Mouse (Mus musculus): ENCODE measurements around the gene Ccl20.

Ccl20 gene

DNA sequence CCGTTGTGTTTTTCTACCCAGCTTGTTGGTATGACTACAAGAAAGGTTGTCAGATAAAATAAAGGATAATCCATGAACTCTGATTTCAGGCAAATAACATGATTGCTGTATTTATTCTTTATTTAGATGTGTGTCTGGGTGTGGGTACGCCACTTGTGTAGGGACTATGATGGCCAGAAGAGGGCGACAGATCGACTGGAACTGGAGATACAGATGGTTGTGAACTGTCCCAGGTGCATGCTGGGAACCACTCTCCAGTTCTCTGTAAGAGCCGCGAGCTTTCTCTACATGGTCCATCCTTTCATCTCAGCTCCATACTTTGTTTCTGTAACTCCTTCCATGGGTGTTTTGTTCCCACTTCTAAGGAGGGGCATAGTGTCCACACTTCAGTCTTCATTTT lies 22.2 kb downstream of the Ccl20 start:
- no peak for DNase-seq (ENCODE audit: low read depth, low spot score)

DNA sequence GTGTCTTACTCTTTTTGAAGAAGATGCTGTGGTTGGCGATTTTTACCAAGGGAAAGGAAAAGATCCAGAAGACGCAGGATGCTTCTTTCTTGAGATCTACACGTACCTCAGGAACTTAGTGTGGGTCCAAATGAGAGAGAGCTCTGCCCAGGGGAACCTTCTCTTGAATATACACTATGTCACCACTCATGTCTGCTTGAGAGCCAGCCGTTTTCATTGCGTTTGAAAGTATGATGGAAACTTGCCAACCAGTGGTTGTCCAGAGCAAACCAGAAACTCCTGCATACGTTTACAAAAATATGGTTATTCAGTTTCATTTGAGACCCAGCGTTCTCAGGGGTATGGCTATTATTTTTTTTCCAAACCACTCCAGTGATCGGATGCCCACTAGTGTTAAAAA lies 24.9 kb downstream of the Ccl20 start:
- no peak for DNase-seq (ENCODE audit: low read depth, low spot score)

DNA sequence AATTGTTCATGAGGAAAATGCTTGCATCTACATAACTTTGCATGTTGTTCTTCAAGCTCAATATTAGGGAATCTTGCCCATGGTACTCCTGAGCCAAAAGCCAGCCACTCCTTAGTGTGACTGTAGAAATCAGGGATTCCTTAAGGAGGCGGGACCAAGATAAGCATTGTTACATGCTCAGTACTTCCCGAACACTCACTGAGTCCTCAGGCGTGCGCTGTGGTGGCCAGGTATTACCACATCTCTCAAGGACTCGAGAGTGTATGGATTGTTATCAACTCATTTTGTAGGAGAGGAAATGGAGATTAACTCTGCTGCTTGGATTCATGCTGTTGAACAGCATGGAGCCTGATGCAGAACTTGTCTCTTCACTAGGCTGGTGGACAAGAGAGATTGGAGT lies 25.5 kb downstream of the Ccl20 start:
- no peak for DNase-seq (ENCODE audit: low read depth, low spot score)

DNA sequence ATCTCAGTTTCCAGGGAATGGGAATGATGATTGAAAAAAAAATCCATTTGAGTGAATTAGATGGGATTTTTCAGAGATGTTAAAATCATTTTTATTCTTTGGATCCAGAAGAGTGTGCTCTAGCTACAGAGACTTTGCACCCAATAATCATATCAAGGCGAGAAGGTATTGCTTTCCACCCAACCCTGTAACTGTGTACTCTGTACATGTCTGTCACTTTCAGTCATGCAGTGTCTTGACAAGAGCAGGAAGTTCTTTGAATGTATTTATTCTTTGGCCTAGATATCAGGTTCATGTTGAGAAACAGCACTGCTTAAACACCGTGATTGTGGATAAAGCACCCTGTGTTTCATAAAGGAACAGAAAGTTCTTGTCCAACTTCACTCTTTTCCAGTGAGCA lies 30.0 kb downstream of the Ccl20 start:
- no peak for DNase-seq (ENCODE audit: low read depth, low spot score)

DNA sequence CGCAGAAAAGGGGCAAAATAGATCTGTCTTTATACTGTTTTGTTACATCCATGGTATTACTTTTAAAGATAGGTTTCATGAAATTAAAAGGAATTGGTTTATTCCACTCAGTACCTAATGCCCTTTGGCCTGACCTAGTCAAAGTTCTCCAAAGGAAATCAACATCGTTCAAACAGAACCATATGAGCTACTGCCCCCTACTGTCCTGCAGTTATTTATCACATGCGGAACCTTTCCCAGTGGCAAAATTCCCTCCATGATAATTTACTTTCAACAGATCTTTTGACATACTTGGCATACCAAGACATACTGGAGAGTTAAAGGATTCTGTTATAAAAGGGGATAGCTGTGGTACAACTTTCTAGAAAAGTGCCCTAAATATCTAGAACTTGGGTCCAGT lies 33.7 kb downstream of the Ccl20 start:
- no peak for DNase-seq (ENCODE audit: low read depth, low spot score)

DNA sequence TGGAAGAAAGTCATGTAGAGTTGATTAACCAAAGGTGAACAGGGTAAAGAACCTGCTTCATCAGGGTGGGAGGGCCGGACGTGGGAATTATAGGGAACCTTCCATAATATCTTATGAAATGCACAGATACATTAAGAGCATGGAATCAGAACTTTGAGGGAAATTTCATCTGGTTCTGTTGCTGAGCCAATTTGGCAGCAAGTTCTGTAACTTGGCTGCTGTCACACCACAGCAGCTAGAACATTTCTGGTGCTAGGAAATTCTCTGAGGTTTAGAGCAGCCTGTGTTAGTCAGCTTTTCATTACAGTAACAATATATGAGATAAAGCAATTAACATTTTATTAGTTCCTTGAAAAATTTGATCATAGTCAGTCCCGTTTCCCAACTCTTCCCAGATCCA lies 36.4 kb downstream of the Ccl20 start:
- no peak for DNase-seq (ENCODE audit: low read depth, low spot score)

DNA sequence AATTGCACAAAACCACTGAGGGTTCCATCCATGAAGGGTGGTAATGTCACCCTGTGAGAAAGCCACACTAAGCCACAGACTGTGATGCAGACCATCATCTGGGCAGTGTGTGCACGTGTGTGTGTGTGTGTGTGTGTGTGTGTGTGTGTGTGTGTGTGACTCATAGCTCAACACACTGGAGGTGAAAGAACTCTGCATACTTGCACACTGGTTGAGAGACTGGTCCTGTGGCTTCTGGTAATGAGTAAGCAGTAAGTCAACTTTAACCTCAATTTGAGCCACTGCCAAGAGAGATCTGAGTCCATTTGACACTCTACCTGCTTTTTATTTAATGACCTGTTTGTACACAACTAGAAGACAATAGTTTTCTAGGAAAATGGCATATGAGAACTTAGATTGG lies 40.3 kb downstream of the Ccl20 start:
- DNase-seq (ENCODE audit: low read depth, low spot score) = no peak

DNA sequence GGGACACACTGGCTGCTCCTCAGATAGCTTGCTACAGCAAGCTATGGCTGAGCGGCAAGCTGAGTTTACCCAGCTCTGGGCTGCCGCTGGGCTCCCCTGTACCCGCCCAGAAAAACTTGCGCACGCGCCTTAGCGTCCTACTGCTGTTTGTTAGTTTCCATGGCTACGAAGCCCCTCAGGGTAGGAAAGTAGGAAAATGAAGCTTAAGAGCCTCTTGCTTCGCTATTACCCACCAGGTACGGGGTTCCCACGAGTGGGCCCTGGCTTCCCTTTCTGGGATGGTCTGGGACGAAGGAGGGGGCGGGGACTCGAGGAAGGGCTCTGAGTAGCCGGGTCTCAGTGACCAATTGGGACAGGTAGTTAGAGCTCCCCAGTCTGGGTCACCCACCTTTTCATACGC lies 43.0 kb downstream of the Ccl20 start, which contains the start of gene Daw1:
TSS of gene Daw1 (plus strand) at position 150 of the 400 bp plus-strand sequence.
- DNase-seq (ENCODE audit: low read depth, low spot score) = peak; percentile 63

DNA sequence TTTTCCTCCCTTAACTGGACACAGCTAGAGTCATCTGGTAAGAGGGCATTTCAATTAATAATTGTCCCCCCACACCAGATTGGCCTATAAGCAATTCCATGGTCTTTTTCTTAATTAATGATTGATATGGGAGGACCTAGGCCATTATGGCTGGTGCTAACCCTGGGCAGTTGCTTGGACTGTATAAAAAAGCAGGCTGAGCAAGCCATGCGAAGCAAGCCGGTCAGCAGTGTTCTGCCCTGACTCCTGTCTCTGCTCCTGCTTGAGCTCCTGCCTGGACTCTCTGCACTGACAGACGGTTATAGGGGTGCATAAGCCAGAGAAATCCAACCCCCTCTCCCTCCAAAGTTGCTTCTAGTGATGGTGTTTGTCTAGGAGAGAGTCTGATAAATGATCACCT lies 45.1 kb downstream of the Ccl20 start:
- DNase-seq (ENCODE audit: low read depth, low spot score) = no peak

DNA sequence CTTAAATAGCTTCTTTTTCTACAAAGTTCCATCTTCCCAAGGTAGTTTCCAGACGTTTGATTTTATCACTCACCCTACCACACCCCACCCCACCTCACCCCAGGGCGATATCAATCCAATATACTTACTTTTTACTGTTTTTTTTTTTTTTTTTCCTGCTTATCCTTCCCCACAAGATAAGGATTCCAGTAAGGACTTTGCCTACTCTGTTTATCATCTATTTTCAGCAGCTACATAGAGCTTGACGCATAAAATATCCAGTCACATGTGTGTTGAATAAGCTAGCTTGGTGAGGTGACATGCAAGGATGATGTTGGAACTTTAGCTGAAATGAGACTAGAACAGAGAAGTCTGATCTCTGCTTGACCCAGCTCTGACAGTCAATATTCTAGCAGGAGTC lies 47.5 kb downstream of the Ccl20 start:
- no peak for DNase-seq (ENCODE audit: low read depth, low spot score)
